Mouse (Mus musculus): ENCODE results near the gene Mmd2. TPM values are rescaled to one million over a fixed set of nuclear protein-coding genes. Genes with fewer than 3 reads are reported as not detected.

The Mmd2 gene
- total and polyA plus RNA-seq, 3 experiments = not detected

- no peak overlapping the region for H3K4me3 ChIP-seq (ENCODE audit: control insufficient read depth in 1 of 2, insufficient read depth in 1 of 2, low read depth in 2 of 2, low read length in 2 of 2)
- H3K79me2 ChIP-seq (ENCODE audit: control insufficient read depth, insufficient read depth, low read length, poor library complexity) = peaks cover 4% of the 10 kb centered on the region; the same call in 1 of the 2 replicates
- no peaks in the 10 kb centered on the region for H3K9me3 ChIP-seq (replicated peaks; ENCODE audit: insufficient read depth, low read length)
- H3K36me3 ChIP-seq (ENCODE audit: control insufficient read depth in 1 of 2, insufficient read depth in 2 of 2, low read length in 2 of 2) = peaks cover 6 to 30% of the 10 kb centered on the region in 2 experiments; a peak in 3 of 4 replicates
- TF ChIP-seq HCFC1 (IDR thresholded peaks at IDR 0.05; ENCODE audit: low read depth, low read length) (no peak), JUND (IDR thresholded peaks at IDR 0.05; ENCODE audit: low read depth, low read length) (no peak), NRF1 (IDR thresholded peaks at IDR 0.05; ENCODE audit: insufficient read depth, low read depth, low read length, poor library complexity, severe bottlenecking) (no peak), ZKSCAN1 (IDR thresholded peaks at IDR 0.05; ENCODE audit: low read depth, low read length) (no peak), USF1 (IDR thresholded peaks at IDR 0.05; ENCODE audit: low read depth, low read length) (no peak), USF2 (IDR thresholded peaks at IDR 0.05; ENCODE audit: borderline replicate concordance in 1 of 2, insufficient read depth in 1 of 2, low read depth in 1 of 2, low read length in 2 of 2) (no peak), SIN3A (IDR thresholded peaks at IDR 0.05; ENCODE audit: low read length) (no peak), ZMIZ1 (IDR thresholded peaks at IDR 0.05; ENCODE audit: low read depth, low read length) (no peak), EP300 (IDR thresholded peaks at IDR 0.05; ENCODE audit: low read depth in 1 of 2, low read length in 2 of 2) (no peak), CHD1 (IDR thresholded peaks at IDR 0.05; ENCODE audit: low read depth, low read length) (no peak), GABPA (IDR thresholded peaks at IDR 0.05; ENCODE audit: low read depth, low read length) (no peak), RAD21 (IDR thresholded peaks at IDR 0.05; ENCODE audit: low read depth, low read length) (no peak), MAX (IDR thresholded peaks at IDR 0.05; ENCODE audit: low read length) (no peak), CTCF (IDR thresholded peaks at IDR 0.05 in 2 of 3, conservative IDR thresholded peaks at IDR 0.05 in 1 of 3; ENCODE audit: control insufficient read depth in 1 of 3, insufficient read depth in 1 of 3, low read depth in 2 of 3, low read length in 3 of 3, poor library complexity in 1 of 3, severe bottlenecking in 1 of 3) (no peak), TAL1 (IDR thresholded peaks at IDR 0.05; ENCODE audit: low read length) (no peak), E2F4 (IDR thresholded peaks at IDR 0.05; ENCODE audit: borderline replicate concordance, low read depth, low read length) (no peak), KAT2A (conservative IDR thresholded peaks at IDR 0.05; ENCODE audit: low read depth, low read length) (no peak), GATA1 (IDR thresholded peaks at IDR 0.05; ENCODE audit: low read depth, low read length) (no peak)
- peaks cover 15 to 28% of the 10 kb centered on the region in 2 experiments for H3K4me1 ChIP-seq (ENCODE audit: control insufficient read depth in 1 of 2, insufficient read depth in 2 of 2, low read length in 2 of 2)
- no peak for DNase-seq (ENCODE audit: low read depth, low spot score)
- no peak overlapping the region for H3K9ac ChIP-seq (ENCODE audit: control insufficient read depth, low read depth, low read length, poor library complexity, severe bottlenecking)
- H3K27me3 ChIP-seq (ENCODE audit: control insufficient read depth in 1 of 2, insufficient read depth in 2 of 2, low read length in 2 of 2) = no peaks in the 10 kb centered on the region
- H3K27ac ChIP-seq (ENCODE audit: control insufficient read depth, low read depth, low read length) = no peak overlapping the region
Measured at GRCm38 (mm10) chr5:142648162-142648561, 39.6 kb upstream of the Mmd2 start.

GRCm38 (mm10) chr5:142641331-142642051 lies 32.9 kb upstream of the Mmd2 start:
- no peak for DNase-seq (ENCODE audit: low read depth, low spot score)
- H3K27me3 ChIP-seq (ENCODE audit: control insufficient read depth in 1 of 2, insufficient read depth in 2 of 2, low read length in 2 of 2) = no peaks in the 10 kb centered on the region
- H3K79me2 ChIP-seq (ENCODE audit: control insufficient read depth, insufficient read depth, low read length, poor library complexity) = 0 out of 2 replicates have a peak, but pooled peaks cover 2% of the 10 kb centered on the region
- H3K4me3 ChIP-seq (ENCODE audit: control insufficient read depth in 1 of 2, insufficient read depth in 1 of 2, low read depth in 2 of 2, low read length in 2 of 2) = no peak overlapping the region
- H3K27ac ChIP-seq (ENCODE audit: control insufficient read depth, low read depth, low read length) = no peak overlapping the region
- TF ChIP-seq NRF1 (IDR thresholded peaks at IDR 0.05; ENCODE audit: insufficient read depth, low read depth, low read length, poor library complexity, severe bottlenecking) (no peak), GATA1 (IDR thresholded peaks at IDR 0.05; ENCODE audit: low read depth, low read length) (no peak), MAFK (IDR thresholded peaks at IDR 0.05; ENCODE audit: borderline replicate concordance, low read depth, low read length) (no peak), BHLHE40 (IDR thresholded peaks at IDR 0.05; ENCODE audit: borderline replicate concordance, low read depth, low read length) (no peak), E2F4 (IDR thresholded peaks at IDR 0.05; ENCODE audit: borderline replicate concordance, low read depth, low read length) (no peak), NELFE (IDR thresholded peaks at IDR 0.05; ENCODE audit: low read depth, low read length) (no peak), MEF2A (IDR thresholded peaks at IDR 0.05; ENCODE audit: extremely low read depth, insufficient replicate concordance, low read depth, low read length, poor library complexity, severe bottlenecking) (no peak), RAD21 (IDR thresholded peaks at IDR 0.05; ENCODE audit: low read depth, low read length) (no peak), UBTF (IDR thresholded peaks at IDR 0.05; ENCODE audit: borderline replicate concordance, insufficient read depth, low read depth, low read length) (no peak), MXI1 (IDR thresholded peaks at IDR 0.05; ENCODE audit: low read depth, low read length) (no peak), MYB (IDR thresholded peaks at IDR 0.05; ENCODE audit: low read depth, low read length) (no peak), ZMIZ1 (IDR thresholded peaks at IDR 0.05; ENCODE audit: low read depth, low read length) (no peak), ELF1 (IDR thresholded peaks at IDR 0.05; ENCODE audit: low read depth, low read length) (no peak)
- H3K36me3 ChIP-seq (ENCODE audit: control insufficient read depth in 1 of 2, insufficient read depth in 2 of 2, low read length in 2 of 2) = peaks cover 0 to 17% of the 10 kb centered on the region in 2 experiments; a peak in 2 of 4 replicates
- no peaks in the 10 kb centered on the region for H3K4me1 ChIP-seq (ENCODE audit: control insufficient read depth in 1 of 2, insufficient read depth in 2 of 2, low read length in 2 of 2)
- H3K9ac ChIP-seq (ENCODE audit: control insufficient read depth, low read depth, low read length, poor library complexity, severe bottlenecking) = no peak overlapping the region
- H3K9me3 ChIP-seq (replicated peaks; ENCODE audit: insufficient read depth, low read length) = no peaks in the 10 kb centered on the region

All from MEL (cell line).